Mouse (Mus musculus): ENCODE measurements around the gene Apol7a. TPM values are rescaled to one million over a fixed set of nuclear protein-coding genes. Genes with fewer than 3 reads are reported as not detected.

Apol7a gene
- total RNA-seq, 2 experiments from 2014 or later: 0.29 to 0.51 TPM

- intact Hi-C loops (cut with DNase I; ENCODE audit: low total_unique reads): loop anchor here (5.0 kb wide), 1 partner anchor 128 kb away; no protein-coding TSS in a partner anchor
Observed at GRCm38 (mm10) chr15:77354848-77355551, 43.9 kb downstream of the Apol7a start.

GRCm38 (mm10) chr15:77354496-77354847 is 44.4 kb downstream of the Apol7a start:
- DNase-seq: no peak
- intact Hi-C loops (cut with DNase I; ENCODE audit: low total_unique reads): no loop called here

More at GRCm38 (mm10) chr15:77354848-77355551, 43.9 kb downstream of the Apol7a start:
- DNase-seq: no peak

- intact Hi-C loops (cut with DNase I; ENCODE audit: low total_unique reads): no loop called here
- DNase-seq: no peak
Observed at GRCm38 (mm10) chr15:77353764-77354163, 45.1 kb downstream of the Apol7a start.

GRCm38 (mm10) chr15:77352863-77353262 is 46.0 kb downstream of the Apol7a start:
- intact Hi-C loops (cut with DNase I; ENCODE audit: low total_unique reads): no loop called here
- no peak for DNase-seq

GRCm38 (mm10) chr15:77350117-77350516 is 48.8 kb downstream of the Apol7a start:
- intact Hi-C loops (cut with DNase I; ENCODE audit: low total_unique reads): no loop called here
- no peak for DNase-seq

GRCm38 (mm10) chr15:77348146-77348545 is 50.8 kb downstream of the Apol7a start:
- intact Hi-C loops (cut with DNase I; ENCODE audit: low total_unique reads): no loop called here
- no peak for DNase-seq

GRCm38 (mm10) chr15:77344127-77345125 is 54.5 kb downstream of the Apol7a start:
- intact Hi-C loops (cut with DNase I; ENCODE audit: low total_unique reads): no loop called here
- no peak for DNase-seq

- DNase-seq: peak; percentile 81
- intact Hi-C loops (cut with DNase I; ENCODE audit: low total_unique reads): no loop called here
Observed at GRCm38 (mm10) chr15:77343527-77344091, 55.3 kb downstream of the Apol7a start.

- intact Hi-C loops (cut with DNase I; ENCODE audit: low total_unique reads): no loop called here
- no peak for DNase-seq
Observed at GRCm38 (mm10) chr15:77342962-77343526, 55.9 kb downstream of the Apol7a start.

- intact Hi-C loops (cut with DNase I; ENCODE audit: low total_unique reads): no loop called here
- no peak for DNase-seq
Observed at GRCm38 (mm10) chr15:77342005-77342404, 56.9 kb downstream of the Apol7a start.

- intact Hi-C loops (cut with DNase I; ENCODE audit: low total_unique reads): no loop called here
- no peak for DNase-seq
Observed at GRCm38 (mm10) chr15:77340581-77340980, 58.3 kb downstream of the Apol7a start.

- intact Hi-C loops (cut with DNase I; ENCODE audit: low total_unique reads): no loop called here
Observed at GRCm38 (mm10) chr15:77338924-77339429, 59.9 kb downstream of the Apol7a start.

GRCm38 (mm10) chr15:77338451-77338850 is 60.5 kb downstream of the Apol7a start:
- intact Hi-C loops (cut with DNase I; ENCODE audit: low total_unique reads): no loop called here
- DNase-seq: no peak

More at GRCm38 (mm10) chr15:77338924-77339429, 59.9 kb downstream of the Apol7a start:
- no peak for DNase-seq

Other genes starting within 250 kb of the Apol7a start
- gene Rbfox2, start 92.1 kb downstream of the Apol7a start, total RNA-seq (2021): 100 to 1,000 TPM; 104 to 121 TPM
- not detected for gene Apol9a, start 12.0 kb upstream of the Apol7a start, total RNA-seq (2021)
- gene Apol7b, start 48.4 kb upstream of the Apol7a start, total RNA-seq (2021): 1 to 10 TPM; 3.7 to 3.9 TPM
- not detected for gene Apol10a, start 77.9 kb upstream of the Apol7a start, total RNA-seq (2021)
- gene Apol11a, start 109.2 kb upstream of the Apol7a start, total RNA-seq (2021): not detected
- under 1 TPM; 0.11 to 0.27 TPM for gene Apol7c, start 134.2 kb upstream of the Apol7a start, total RNA-seq (2021)
- gene 1700025B11Rik, start 162.8 kb upstream of the Apol7a start, total RNA-seq (2021): not detected
- under 1 TPM; 0.16 to 0.31 TPM for gene Apol10b, start 197.0 kb upstream of the Apol7a start, total RNA-seq (2021)
- not detected for gene Gm36245, start 200.1 kb upstream of the Apol7a start, total RNA-seq (2021)
- gene Apol11b, start 244.2 kb upstream of the Apol7a start, total RNA-seq (2021): under 1 TPM in 1 of 2 experiments, not detected in 1; 0.14 TPM